Mouse (Mus musculus) neural tube, embryonic 14.5 days (tissue): ENCODE measurements around the gene Plcb1. TPM values are rescaled to one million over a fixed set of nuclear protein-coding genes. Genes with fewer than 3 reads are reported as not detected.

Source experiments
- ATAC-seq: fragments of 200-750 bp; cut with Nextera tagmentation; 2 replicates; pipeline ENCODE4 v1.8.0; 2017; ENCODE audit warnings: low read depth, mild to moderate bottlenecking, moderate TSS enrichment, moderate library complexity
- H3K27ac ChIP-seq: fragments of 300-500 bp; sonication (generic); 2 replicates; pipeline ENCODE4 v1.5.1; 2014; ENCODE audit warnings: low read depth, mild to moderate bottlenecking, control low read depth, low read length, moderate library complexity, mixed read lengths
- H3K27me3 ChIP-seq: fragments of 300-500 bp; sonication (generic); 2 replicates; pipeline ENCODE4 v1.6.1; 2014; ENCODE audit warnings: low read length; ENCODE audit not compliant: control insufficient read depth, insufficient read depth
- H3K36me3 ChIP-seq: fragments of 300-500 bp; sonication (generic); 2 replicates; pipeline ENCODE4 v1.6.1; 2014; ENCODE audit warnings: low read length, mixed read lengths; ENCODE audit not compliant: control insufficient read depth, insufficient read depth
- H3K4me1 ChIP-seq: fragments of 300-500 bp; sonication (generic); 2 replicates; pipeline ENCODE4 v1.6.1; 2014; ENCODE audit warnings: low read length; ENCODE audit not compliant: control insufficient read depth, insufficient read depth
- H3K4me2 ChIP-seq: fragments of 300-500 bp; sonication (generic); 2 replicates; pipeline ENCODE4 v1.6.1; 2014; ENCODE audit warnings: mild to moderate bottlenecking, low read depth, low read length, control low read depth
- H3K4me3 ChIP-seq: fragments of 300-500 bp; sonication (generic); 2 replicates; pipeline ENCODE4 v1.5.1; 2014; ENCODE audit warnings: low read depth, low read length, control low read depth, mixed read lengths
- H3K9ac ChIP-seq: fragments of 300-500 bp; sonication (generic); replicated peaks from 2 replicates; pipeline ENCODE4 v1.6.1; 2014; ENCODE audit warnings: low read depth, mild to moderate bottlenecking, control low read depth, low read length, mixed read lengths
- H3K9me3 ChIP-seq: fragments of 300-500 bp; sonication (generic); 2 replicates; pipeline ENCODE4 v1.6.1; 2016; ENCODE audit warnings: low read length; ENCODE audit not compliant: control insufficient read depth
- WGBS: fragments of 180-500 bp; shearing (Covaris S2); extraction: QIAGEN DNeasy Blood & Tissue Kit; methylation state at CpG from one replicate; pipeline ENCODE4 v1.1.7; 2014; 5-methylcytosine and 5-hydroxymethylcytosine counted together
- polyA plus RNA-seq: library from polyadenylated mRNA; unstranded; fragments of >200 nt; fragmentation: Nextera tagmentation; extraction: Ambion mirVana; gene quantifications from 2 replicates; pipeline ENCODE4 v1.2.1, GENCODE M21; 2014

The Plcb1 gene
- polyA plus RNA-seq, 1 experiment from 2014 or later = 118 TPM

DNA sequence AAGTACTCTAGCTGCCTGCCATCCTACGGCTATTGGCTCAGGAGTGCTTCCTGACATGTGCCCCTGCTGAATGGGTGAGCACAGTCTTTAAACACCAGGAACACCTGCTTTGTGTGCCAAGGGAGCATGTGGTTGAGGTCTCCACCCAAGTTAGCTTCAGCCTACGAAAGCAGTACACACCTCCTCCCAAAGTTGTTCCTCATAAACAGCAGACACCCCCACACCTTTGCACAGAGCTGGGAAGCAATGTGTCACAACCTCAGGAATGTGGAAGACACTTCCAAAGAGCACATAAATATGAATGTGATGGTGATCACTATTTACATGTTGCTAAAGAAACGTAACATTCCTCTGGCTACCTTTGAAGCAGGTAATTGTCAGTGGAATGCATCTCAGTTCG lies 389.7 kb downstream of the Plcb1 start:
- no peak overlapping the region for H3K9ac ChIP-seq
- no peak overlapping the region for H3K4me2 ChIP-seq
- ATAC-seq = no peak
- no peaks in the 10 kb centered on the region for H3K36me3 ChIP-seq
- H3K9me3 ChIP-seq = no peaks in the 10 kb centered on the region
- 82% methylated on average over 4 of the region's 4 CpGs for WGBS
- H3K4me1 ChIP-seq = no peaks in the 10 kb centered on the region; the same call in 1 of the 2 replicates
- H3K27me3 ChIP-seq = no peaks in the 10 kb centered on the region
- H3K4me3 ChIP-seq = no peak overlapping the region
- H3K27ac ChIP-seq = no peak overlapping the region

DNA sequence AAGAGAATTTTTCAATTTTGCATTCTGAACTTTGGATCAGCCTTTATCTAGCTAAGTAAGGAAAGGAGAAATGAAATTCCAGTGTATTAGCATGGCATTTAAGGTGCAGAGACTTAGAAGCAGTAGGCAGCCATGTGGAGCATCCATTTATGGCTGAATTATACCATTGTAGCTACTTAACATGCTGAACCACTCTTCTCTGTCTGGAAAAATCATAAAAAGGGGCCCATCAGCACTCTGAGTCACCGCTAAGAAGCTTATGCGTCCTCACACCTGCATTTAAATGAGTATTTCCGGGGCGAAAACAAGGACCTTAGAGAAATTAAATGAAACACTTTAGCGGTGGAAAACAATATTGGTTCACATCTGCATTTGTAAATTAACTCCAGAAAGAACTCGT lies 401.8 kb downstream of the Plcb1 start:
- H3K4me3 ChIP-seq = no peak overlapping the region
- no peak overlapping the region for H3K9ac ChIP-seq
- WGBS = 43% methylated on average over 6 of the region's 6 CpGs
- no peak overlapping the region for H3K27ac ChIP-seq
- H3K36me3 ChIP-seq = no peaks in the 10 kb centered on the region
- no peaks in the 10 kb centered on the region for H3K27me3 ChIP-seq
- ATAC-seq = no peak
- peaks cover 6% of the 10 kb centered on the region for H3K4me1 ChIP-seq
- H3K9me3 ChIP-seq = no peaks in the 10 kb centered on the region
- no peak overlapping the region for H3K4me2 ChIP-seq

DNA sequence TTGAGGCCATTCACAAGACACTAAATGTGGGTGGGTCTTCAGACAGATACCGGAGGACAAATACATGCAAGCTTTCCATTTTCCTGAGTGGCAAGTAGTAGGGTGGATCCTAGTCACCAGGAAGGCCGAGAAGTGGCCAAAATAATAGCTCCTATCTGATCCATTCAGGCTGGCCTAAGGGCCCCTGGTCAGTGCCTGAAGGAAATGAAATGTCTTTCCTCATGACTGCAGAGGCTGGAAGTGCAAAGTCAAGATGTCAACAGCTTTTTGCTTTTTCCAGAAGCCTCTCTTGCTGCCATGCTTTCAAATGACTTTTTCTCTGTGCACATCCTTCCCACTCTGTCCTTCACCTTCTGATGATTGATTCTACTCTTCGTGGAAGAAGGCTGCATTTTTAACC lies 415.0 kb downstream of the Plcb1 start:
- 81% methylated on average over 3 of the region's 3 CpGs for WGBS
- no peaks in the 10 kb centered on the region for H3K9me3 ChIP-seq

GRCm38 (mm10) chr2:135202390-135202789 lies 416.5 kb downstream of the Plcb1 start:
- H3K27me3 ChIP-seq = no peaks in the 10 kb centered on the region
- no peak overlapping the region for H3K4me3 ChIP-seq
- no peak overlapping the region for H3K27ac ChIP-seq
- H3K4me1 ChIP-seq = no peaks in the 10 kb centered on the region
- H3K4me2 ChIP-seq = no peak overlapping the region
- H3K36me3 ChIP-seq = no peaks in the 10 kb centered on the region
- no peak for ATAC-seq
- WGBS = 65% methylated on average over 4 of the region's 4 CpGs
- H3K9me3 ChIP-seq = no peaks in the 10 kb centered on the region
- no peak overlapping the region for H3K9ac ChIP-seq

More for the DNA sequence above, 415.0 kb downstream of the Plcb1 start:
- no peak overlapping the region for H3K27ac ChIP-seq
- H3K4me2 ChIP-seq = no peak overlapping the region
- no peak for ATAC-seq
- H3K4me3 ChIP-seq = no peak overlapping the region
- no peaks in the 10 kb centered on the region for H3K36me3 ChIP-seq
- H3K27me3 ChIP-seq = no peaks in the 10 kb centered on the region
- H3K4me1 ChIP-seq = no peaks in the 10 kb centered on the region
- no peak overlapping the region for H3K9ac ChIP-seq

DNA sequence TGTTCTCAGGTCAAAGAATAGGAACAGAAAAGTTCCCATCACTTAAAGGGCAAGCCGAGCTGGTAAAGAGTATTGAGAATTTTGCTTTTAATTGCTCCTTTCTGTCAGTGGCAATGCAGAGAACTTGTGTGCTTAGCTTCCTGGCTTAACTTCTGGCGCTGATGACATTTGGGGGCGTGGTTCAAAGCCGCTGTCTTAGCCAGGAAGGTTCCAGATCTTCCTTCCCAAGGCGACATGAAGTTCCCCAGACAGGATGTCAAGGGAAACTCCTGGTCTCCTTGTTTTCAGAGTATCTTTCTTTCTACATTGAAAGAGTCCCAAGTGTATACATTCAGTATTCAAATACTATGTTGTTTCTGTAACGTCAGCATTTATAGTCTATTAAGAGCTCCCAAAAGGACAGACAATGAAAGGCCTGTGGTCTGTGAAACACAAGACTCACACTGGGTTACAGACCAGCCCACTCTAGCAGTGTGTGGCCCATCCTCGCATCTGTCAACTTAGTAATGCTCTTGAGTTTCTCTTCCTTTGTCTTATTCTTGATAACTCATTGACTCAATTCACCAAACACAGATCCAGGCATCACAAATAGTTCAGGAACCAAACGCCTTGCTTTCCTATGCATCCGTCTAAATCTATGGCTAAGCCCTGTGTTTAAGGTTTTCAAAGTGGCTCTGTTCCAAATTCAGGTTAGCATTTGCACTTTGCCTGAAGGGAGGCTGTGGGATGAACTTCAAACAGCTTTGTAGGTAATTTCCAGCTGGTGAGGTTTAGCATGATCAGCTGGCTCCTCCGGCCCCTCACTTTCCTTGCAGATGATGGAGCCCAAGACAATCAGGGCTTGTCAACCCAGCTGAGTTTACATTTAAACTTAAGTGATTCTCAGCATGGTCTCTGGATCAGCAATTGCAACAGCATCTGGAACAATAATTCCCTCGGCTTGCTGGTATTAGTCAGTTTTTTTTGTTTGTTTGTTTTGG lies 418.6 kb downstream of the Plcb1 start:
- no peak overlapping the region for H3K9ac ChIP-seq
- H3K27me3 ChIP-seq = no peaks in the 10 kb centered on the region
- H3K4me1 ChIP-seq = no peaks in the 10 kb centered on the region
- 74% methylated on average over 11 of the region's 11 CpGs for WGBS
- ATAC-seq = no peak
- H3K4me3 ChIP-seq = no peak overlapping the region
- no peak overlapping the region for H3K27ac ChIP-seq
- H3K9me3 ChIP-seq = no peaks in the 10 kb centered on the region
- no peaks in the 10 kb centered on the region for H3K36me3 ChIP-seq
- H3K4me2 ChIP-seq = no peak overlapping the region

GRCm38 (mm10) chr2:135208890-135209289 lies 423.0 kb downstream of the Plcb1 start:
- no peaks in the 10 kb centered on the region for H3K4me1 ChIP-seq
- H3K9ac ChIP-seq = no peak overlapping the region
- 97% methylated on average over 1 of the region's 1 CpGs for WGBS
- H3K4me2 ChIP-seq = no peak overlapping the region
- no peak overlapping the region for H3K27ac ChIP-seq
- H3K4me3 ChIP-seq = no peak overlapping the region
- ATAC-seq = no peak
- H3K36me3 ChIP-seq = no peaks in the 10 kb centered on the region
- H3K9me3 ChIP-seq = no peaks in the 10 kb centered on the region
- H3K27me3 ChIP-seq = no peaks in the 10 kb centered on the region

GRCm38 (mm10) chr2:135214746-135215448 lies 429.0 kb downstream of the Plcb1 start:
- H3K4me1 ChIP-seq = no peaks in the 10 kb centered on the region
- H3K36me3 ChIP-seq = no peaks in the 10 kb centered on the region
- no peak overlapping the region for H3K4me2 ChIP-seq
- no peak overlapping the region for H3K9ac ChIP-seq
- 70% methylated on average over 4 of the region's 4 CpGs for WGBS
- no peak for ATAC-seq
- no peaks in the 10 kb centered on the region for H3K27me3 ChIP-seq
- H3K9me3 ChIP-seq = no peaks in the 10 kb centered on the region
- H3K27ac ChIP-seq = no peak overlapping the region
- no peak overlapping the region for H3K4me3 ChIP-seq

GRCm38 (mm10) chr2:135219406-135219805 lies 433.5 kb downstream of the Plcb1 start:
- Histone ChIP-seq H3K9me3 (no peaks in the 10 kb centered on the region), H3K9ac (no peak overlapping the region), H3K27me3 (no peaks in the 10 kb centered on the region), H3K36me3 (no peaks in the 10 kb centered on the region), H3K4me2 (no peak overlapping the region), H3K4me3 (no peak overlapping the region), H3K4me1 (no peaks in the 10 kb centered on the region), H3K27ac (no peak overlapping the region)
- 85% methylated on average over 3 of the region's 3 CpGs for WGBS
- no peak for ATAC-seq

- Histone ChIP-seq H3K36me3 (no peaks in the 10 kb centered on the region), H3K27ac (no peak overlapping the region), H3K9ac (no peak overlapping the region), H3K4me2 (no peak overlapping the region), H3K4me1 (no peaks in the 10 kb centered on the region), H3K9me3 (no peaks in the 10 kb centered on the region), H3K4me3 (no peak overlapping the region), H3K27me3 (no peaks in the 10 kb centered on the region)
- 62% methylated on average over 3 of the region's 3 CpGs for WGBS
- no peak for ATAC-seq
Measured at GRCm38 (mm10) chr2:135225604-135226025, 439.7 kb downstream of the Plcb1 start.
